Mouse (Mus musculus) spleen, postnatal 14 days (tissue): ENCODE results near the gene Tff2.

Source experiments
- DNase-seq, 2 experiments: peaks; one replicate each; pipeline ENCODE4 v3.0.0; 2021 to 2022; ENCODE audit warnings: low spot score in 2 of 2

Tff2 gene

GRCm38 (mm10) chr17:31136821-31137220 is 7.3 kb downstream of the Tff2 start:
- DNase-seq: no peak

DNA sequence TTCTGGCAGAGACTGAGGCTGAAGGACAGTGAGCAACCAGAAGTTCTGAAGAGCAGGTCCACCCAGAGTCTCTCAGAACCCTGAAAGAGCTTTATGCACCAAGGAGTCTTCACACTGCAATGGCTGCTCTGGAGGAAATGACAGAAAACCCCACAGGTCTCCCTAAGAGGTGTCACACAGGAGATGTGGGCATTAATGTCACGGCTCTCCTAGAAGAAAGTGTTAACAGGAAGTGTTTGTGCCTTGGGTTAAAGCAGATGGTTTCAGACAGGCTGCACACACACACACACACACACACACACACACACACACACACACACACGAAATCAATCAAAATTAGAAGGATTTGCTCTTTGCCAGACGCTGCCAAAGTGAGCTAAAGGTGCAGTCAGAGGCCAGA is 7.8 kb downstream of the Tff2 start:
- DNase-seq: no peak

DNA sequence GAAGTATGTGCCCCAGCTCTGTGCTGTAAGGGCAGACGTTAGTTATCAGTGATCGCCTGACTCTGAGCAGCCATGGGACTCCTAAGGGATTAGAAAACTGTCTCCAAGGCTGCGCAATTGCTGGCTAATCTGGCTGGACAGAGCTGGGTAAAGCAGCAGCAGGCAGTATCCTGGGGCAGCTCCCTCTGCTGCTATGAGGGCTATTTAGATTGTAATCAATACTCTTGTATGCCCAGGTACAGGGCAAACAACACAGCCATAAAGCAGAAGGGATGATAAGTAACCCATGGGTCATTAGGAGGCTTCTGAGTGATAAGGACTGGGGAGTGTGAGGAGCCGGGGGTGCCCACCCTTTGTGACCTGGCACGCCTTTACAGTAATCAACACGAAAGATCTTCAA is 9.2 kb downstream of the Tff2 start:
- no peak for DNase-seq

DNA sequence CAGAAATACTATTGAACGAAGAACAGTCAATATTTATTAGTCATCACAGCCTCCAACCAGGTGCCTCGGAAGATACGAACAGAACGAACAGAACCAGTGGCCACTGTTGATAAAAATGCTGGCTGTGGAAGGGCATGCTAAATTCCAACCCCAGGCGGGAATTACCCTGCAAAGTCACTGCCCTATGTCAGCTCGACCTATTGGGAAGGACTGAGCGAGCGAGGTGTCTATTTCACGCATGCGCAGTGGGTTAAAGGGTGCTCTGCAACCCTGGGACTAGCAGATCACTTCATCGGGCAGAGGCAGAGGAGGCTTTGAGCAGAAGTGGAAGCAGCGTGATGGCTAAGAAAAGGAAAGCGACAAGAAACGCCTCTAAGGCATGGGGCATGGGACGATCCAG is 10.3 kb downstream of the Tff2 start:
- DNase-seq: no peak

DNA sequence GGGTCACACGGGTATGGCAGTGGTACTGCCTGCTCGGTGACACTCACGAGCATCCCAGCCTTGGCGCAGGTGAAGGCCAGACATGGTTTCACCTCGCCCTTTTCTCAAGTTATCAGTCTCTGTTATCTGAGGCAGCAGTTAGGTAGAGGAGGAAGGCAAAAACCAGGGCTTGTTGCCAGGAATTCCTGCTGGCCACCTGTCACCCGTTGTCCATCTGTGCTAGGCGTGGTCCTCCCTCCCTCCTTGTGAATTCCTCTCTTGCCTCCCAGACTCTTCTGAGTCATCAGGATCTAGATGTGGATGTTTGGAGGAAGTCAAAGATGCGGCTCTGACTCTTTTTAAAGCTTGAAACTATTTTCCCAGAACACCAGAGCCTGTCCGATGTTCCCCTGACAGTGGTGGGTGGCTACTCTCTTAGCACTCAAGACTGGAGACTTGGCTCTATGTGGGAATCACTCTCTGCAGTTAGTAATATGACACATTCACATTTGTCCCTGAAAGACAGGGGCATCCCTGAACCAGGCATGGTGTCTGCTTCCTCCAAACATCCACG is 12.7 kb downstream of the Tff2 start:
- DNase-seq: no peak

GRCm38 (mm10) chr17:31129452-31129851 is 14.6 kb downstream of the Tff2 start, which contains the start of gene Tff3:
TSS of gene Tff3 (minus strand) at chr17:31129646.
- no peak for DNase-seq

- DNase-seq: no peak
Observed at GRCm38 (mm10) chr17:31128708-31129318, 15.3 kb downstream of the Tff2 start.

DNA sequence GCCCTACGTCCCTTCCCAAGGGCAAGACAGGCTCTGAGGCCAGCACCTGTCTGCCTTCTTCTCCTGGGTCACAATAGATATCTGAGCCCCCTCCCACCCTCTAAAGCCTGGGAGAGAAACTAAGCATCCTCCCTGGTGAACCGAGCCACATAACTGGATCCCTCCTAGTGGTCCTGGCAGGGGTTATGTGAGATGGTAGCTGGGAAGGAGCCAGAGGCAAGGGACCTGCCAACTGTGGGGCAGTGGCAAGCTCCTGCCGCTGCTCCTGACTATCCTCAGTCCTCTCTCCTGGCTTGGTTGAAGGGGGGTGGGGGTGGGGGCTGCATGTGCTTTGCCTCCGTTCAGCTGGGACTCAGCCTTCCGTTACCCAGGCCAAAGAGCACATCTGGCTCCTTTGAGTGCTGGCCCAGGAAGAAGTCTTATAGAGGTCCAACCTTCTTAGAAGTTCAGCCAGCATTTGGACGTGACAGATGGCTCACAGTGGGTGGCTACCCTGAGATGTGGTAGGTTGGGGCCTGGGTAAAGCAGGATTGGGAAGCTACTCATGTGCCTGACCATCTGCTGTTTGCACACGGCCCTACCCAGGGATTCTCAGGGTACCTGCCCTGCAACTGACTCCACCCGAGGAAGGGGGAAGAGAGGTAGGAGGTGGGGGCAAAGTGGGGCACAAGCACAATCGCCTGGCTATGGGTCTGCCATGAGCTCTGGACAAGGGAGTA is 18.4 kb downstream of the Tff2 start:
- DNase-seq: no peak

- peak; percentile 25 to 50 for DNase-seq
Observed at GRCm38 (mm10) chr17:31121975-31122374, 22.1 kb downstream of the Tff2 start.

DNA sequence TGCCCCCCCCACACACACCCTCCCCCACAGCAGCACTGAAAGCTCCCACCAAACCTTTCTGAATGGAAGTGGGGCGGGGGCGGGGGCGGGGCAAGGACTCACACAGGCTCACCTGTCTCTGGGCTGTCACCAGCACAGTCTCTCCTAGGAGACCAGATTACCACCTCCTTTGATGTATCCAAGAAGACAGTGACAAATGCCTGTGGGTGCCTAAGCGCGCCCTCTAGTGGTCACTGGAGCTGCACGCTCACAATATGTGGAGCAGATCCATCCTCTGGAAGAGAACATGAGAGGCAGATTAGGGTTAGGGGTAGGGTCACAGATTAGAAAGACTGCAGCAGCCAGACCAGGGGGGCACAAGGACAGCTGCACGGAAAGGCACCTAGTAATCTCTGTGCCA is 24.7 kb downstream of the Tff2 start:
- DNase-seq: peak; percentile 53 to 74

DNA sequence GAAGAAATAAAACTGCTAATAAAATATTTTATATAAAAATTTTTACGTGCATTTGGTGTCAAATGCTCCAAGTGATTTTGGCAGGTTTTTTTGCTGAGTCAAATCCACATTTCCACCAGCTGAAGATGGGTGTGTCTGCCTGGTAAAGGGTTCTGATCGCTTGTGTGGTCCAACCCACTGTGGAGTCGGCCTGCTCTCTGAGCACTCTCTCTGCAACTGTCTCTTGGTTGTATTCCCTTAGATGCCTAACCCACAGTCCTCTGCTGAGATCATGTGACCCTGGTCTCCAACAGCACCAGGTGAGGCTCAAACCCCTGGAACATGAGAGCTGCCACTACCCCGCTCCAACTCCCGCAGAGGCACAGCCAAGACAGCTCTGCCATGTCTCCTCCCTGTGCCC is 26.1 kb downstream of the Tff2 start:
- DNase-seq: no peak

GRCm38 (mm10) chr17:31116063-31116462 is 28.0 kb downstream of the Tff2 start:
- no peak for DNase-seq

- no peak for DNase-seq
Observed at GRCm38 (mm10) chr17:31113191-31113856, 30.8 kb downstream of the Tff2 start.

DNA sequence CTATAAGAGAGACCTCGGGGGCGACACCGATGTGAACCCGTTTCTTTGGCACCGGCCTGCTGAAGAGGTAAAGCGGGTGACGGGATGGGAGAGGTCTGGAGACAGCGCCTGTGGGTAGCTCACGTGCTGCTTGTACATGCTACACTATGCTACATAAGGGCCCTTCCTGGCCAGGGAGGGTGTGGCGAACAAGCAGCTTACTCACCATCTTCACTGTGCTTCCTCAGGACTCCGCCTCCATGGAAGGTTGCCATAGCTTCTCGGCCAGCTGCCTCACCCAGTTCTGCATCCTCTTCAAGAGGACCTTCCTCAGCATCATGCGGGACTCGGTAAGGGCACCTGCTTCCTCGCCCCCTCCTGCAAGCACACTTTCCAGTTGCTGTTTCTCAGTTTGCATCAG is 35.7 kb downstream of the Tff2 start:
- no peak for DNase-seq

GRCm38 (mm10) chr17:31103823-31104222 is 40.3 kb downstream of the Tff2 start:
- no peak for DNase-seq

DNA sequence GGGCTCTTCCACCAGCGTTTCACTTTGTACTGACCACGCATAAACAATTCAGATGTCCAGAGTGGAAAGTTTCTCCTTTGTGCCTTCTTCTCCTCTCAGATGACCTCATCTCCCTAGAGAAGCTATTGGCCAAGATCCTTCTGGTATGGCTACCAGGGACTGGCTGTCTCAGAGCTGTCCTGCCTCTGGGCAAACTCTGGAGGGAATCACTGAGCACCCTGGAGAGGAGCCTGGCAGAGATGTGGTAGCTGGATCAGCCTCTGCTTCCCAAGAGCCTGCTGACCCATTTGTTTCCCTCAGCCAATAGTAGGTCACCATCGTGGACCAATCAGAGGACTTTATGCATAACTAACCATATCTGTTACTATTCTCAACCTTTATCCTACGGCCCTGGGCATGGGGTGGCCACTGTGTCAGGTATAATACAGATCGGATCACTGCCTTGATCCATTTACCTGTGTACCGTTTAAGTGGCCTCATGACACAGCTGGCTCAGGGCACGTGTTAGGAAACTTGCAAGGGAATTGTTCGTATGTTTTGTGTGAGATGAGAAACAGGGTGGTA is 41.0 kb downstream of the Tff2 start:
- no peak for DNase-seq

- DNase-seq: no peak
Observed at GRCm38 (mm10) chr17:31098788-31099187, 45.3 kb downstream of the Tff2 start.

GRCm38 (mm10) chr17:31096893-31097292 is 47.2 kb downstream of the Tff2 start:
- no peak for DNase-seq

GRCm38 (mm10) chr17:31095570-31095969 is 48.5 kb downstream of the Tff2 start:
- DNase-seq: no peak

- DNase-seq: no peak
Observed at GRCm38 (mm10) chr17:31094781-31095180, 49.3 kb downstream of the Tff2 start.
